Mouse (Mus musculus) spleen, postnatal 4 days (tissue): ENCODE results near the gene Olfr686.
A peak's percentile ranks its signal among the peaks of the same experiment; 100 is the strongest.

Experiments used
- DNase-seq, 2 experiments: peaks; one replicate each; pipeline ENCODE4 v3.0.0; 2022; ENCODE audit warnings: low spot score in 2 of 2

Olfr686 gene

GRCm38 (mm10) chr7:105207385-105207784 lies at the start of gene Olfr686:
Gene Olfr686, minus strand, starts transcription at chr7:105207485.
- DNase-seq: no peak

DNA sequence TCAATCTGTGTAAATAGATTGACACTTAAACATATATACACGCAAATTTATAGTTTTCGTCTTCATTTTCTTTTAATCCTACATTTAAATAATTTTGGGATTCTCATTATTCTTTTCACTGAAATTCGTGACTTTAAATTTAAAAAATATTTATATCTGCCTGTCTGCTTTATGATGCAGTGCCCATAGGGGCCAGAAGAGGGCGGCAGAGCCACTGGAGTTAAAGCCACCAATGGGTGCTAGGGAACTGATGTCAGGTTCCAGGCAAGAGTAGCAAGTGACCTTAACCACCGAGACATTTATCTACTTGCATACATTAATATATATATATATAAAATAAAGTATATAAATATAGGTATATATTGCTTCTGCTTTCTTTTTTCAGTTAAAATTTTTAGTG lies 49.4 kb upstream of the Olfr686 start:
- peak in 1 of 2 experiments; percentile 68 for DNase-seq

- DNase-seq: no peak
These were observed 40.9 kb upstream of the Olfr686 start for GRCm38 (mm10) chr7:105248197-105248596.

- no peak for DNase-seq
These were observed 40.4 kb upstream of the Olfr686 start for GRCm38 (mm10) chr7:105247671-105248070.

DNA sequence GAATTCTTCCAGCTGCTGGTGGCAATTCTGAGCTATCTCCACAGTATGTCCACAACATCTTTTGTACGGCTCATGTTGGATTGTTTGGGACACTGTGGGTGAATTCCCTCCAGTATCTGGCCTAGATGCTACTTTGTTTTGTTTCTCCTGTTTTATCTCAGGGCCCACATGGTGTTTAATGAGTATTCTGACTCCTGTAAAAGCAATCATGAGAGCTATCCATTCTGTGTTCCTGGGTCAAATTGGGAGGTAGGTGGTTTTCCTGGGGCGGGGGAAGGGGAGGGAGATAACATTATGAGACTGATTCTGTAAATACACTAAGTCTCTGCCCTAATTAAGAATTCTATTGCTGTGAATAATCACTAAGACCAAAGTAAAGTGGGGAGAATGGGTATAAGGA lies 22.1 kb upstream of the Olfr686 start:
- DNase-seq: no peak

DNA sequence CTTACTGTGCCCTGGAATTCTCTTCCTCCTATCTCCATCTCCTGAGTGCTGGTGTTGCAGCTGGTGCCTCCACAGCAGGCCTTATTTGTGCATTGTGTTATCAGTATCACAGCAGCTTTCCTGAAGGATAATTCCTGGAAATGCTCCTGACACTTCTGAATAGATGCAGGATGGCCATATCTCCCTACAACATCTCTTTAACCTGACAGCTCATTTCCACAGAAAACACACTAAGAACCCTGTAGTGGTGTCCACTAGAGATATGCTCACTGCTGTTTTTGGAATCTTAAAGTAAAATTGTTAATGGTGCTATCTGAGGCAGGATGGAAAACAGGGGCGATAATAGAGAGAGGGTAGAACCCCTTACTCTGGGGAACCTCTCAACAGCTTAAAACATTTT lies 20.9 kb upstream of the Olfr686 start:
- DNase-seq: no peak

- no peak for DNase-seq
These were observed 19.4 kb upstream of the Olfr686 start for GRCm38 (mm10) chr7:105226703-105227102.

GRCm38 (mm10) chr7:105226072-105226471 lies 18.8 kb upstream of the Olfr686 start:
- DNase-seq: no peak

DNA sequence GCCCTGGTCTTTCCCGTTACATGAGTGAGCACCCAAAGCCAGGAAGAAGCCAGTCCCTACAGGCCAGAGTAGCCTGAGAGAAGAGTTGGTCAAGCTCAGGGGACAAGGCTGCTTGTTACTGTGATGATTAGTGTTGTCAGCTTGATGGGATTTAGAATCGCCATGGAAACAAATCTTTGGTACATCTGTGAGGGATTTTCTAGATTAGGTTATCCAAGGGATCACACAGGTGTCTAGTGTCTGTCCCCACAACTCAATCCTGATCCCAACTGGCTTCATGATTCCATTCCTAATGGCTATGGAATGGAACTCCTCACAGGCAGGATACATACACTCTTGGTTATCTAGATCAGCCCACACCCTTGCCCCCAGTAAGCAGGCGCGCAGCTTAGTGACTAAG lies 11.0 kb upstream of the Olfr686 start:
- no peak for DNase-seq

- DNase-seq: no peak
These were observed 7.5 kb upstream of the Olfr686 start for GRCm38 (mm10) chr7:105214761-105215160.

GRCm38 (mm10) chr7:105185912-105186311 lies 21.4 kb downstream of the Olfr686 start, which contains the start of gene Olfr685:
Gene Olfr685, minus strand, starts transcription at chr7:105186012.
- DNase-seq: no peak

DNA sequence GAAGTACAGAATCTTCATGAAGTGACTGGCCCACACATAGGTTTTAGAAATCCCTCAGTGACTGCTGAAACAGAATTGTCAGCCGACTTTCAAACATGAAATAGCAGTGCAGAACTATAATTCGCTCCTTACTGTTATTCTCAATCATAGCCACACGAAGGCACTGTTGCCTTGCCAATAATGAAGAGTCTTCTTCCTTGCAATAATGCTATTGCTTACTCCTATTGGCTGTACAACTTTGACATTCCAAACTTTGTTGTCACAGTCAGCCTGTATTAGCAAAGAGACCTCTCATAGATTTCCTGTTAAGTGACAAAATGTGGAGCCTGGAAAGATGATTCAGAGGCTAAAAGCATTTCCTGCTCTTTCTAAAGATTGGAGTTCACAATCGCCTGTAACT lies 36.5 kb downstream of the Olfr686 start:
- DNase-seq: no peak

DNA sequence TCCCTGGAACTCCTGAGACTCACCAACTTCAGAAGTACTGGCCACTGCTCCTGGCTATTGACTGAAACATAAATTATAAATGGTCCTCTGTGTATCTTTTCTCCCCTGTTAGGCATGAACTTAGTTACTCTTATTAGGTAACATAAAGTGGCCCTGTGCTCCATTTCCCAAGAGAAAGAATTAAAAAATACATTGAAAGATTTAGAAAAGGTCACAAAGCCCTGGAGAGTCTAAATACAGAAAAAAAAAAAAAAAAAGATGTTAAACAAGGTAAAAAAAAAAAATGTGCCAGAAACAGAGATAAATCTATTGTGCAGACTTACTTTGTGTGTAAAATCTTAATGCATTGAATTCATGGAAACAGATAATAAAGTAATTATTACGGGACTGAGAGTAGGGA lies 43.7 kb downstream of the Olfr686 start, which contains the start of gene Olfr684:
Olfr684 (minus strand) TSS at position 101 of the 400 bp plus-strand sequence.
- DNase-seq: no peak
